Comparison of ENCODE assay signal across 8 mouse cellular contexts in genomic region chr17:57096623-57096920, GRCm38 (mm10). TPM values are rescaled to one million over a fixed set of nuclear protein-coding genes. Genes with fewer than 3 reads are reported as not detected.
A peak's percentile ranks its signal among the peaks of the same experiment; 100 is the strongest.
DNase-seq lines count a peak whose midpoint lies in the region; ATAC-seq and TF ChIP-seq lines count a peak whose summit lies in the region.

No protein-coding gene starts in this region.

- 0 out of 2 replicates have a peak, but pooled peaks cover 3% of the 10 kb centered on the region for H3K9me3 ChIP-seq in embryonic facial prominence, embryonic 12.5 days
- H3K9me3 ChIP-seq in limb, embryonic 14.5 days (ENCODE audit: control insufficient read depth, low read length), result no peaks in the 10 kb centered on the region
- no peaks in the 10 kb centered on the region for H3K9me3 ChIP-seq in midbrain, postnatal 0 days (ENCODE audit: low read length)

- TF ChIP-seq CTCF in midbrain, postnatal 0 days (IDR thresholded peaks at IDR 0.05), result peak; percentile 91

- ATAC-seq in embryonic facial prominence, embryonic 12.5 days (ENCODE audit: insufficient number of reproducible peaks, insufficient read depth, low FRiP score, low TSS enrichment), result peak; percentile 72; the same call in 1 of the 2 replicates
- ATAC-seq in limb, embryonic 14.5 days (ENCODE audit: low FRiP score, low read depth), result peak; percentile 82
- ATAC-seq in midbrain, postnatal 0 days (ENCODE audit: low FRiP score), result peak; percentile 69

- no peaks in the 10 kb centered on the region for H3K36me3 ChIP-seq in embryonic facial prominence, embryonic 12.5 days
- H3K36me3 ChIP-seq in limb, embryonic 14.5 days (ENCODE audit: control insufficient read depth, insufficient read depth, low read length), result no peaks in the 10 kb centered on the region
- H3K36me3 ChIP-seq in midbrain, postnatal 0 days (ENCODE audit: insufficient read depth, low read length), result no peaks in the 10 kb centered on the region

- peak overlapping the region; percentile 12; the same call in 1 of the 2 replicates for H3K4me3 ChIP-seq in embryonic facial prominence, embryonic 12.5 days
- peak overlapping the region; percentile 21 for H3K4me3 ChIP-seq in limb, embryonic 14.5 days (replicated peaks; ENCODE audit: low read length)
- H3K4me3 ChIP-seq in midbrain, postnatal 0 days (ENCODE audit: low read depth, low read length), result peak overlapping the region; percentile 15

- DNase-seq in 3134 (ENCODE audit: extremely low read depth, insufficient read length, low spot score), result peak; percentile 72
- peak; percentile 91 for DNase-seq in adrenal gland, postnatal 25 days
- DNase-seq in heart, adult 8-10 months (ENCODE audit: low spot score), result peak; percentile 82
- DNase-seq in kidney, adult 9 months, result peak; percentile 83
- peak; percentile 62 for DNase-seq in limb, embryonic 14.5 days (ENCODE audit: low spot score)
- DNase-seq in midbrain, postnatal 0 days (ENCODE audit: low spot score), result peak; percentile 71
- DNase-seq in spleen, postnatal 10 days (ENCODE audit: low spot score in 2 of 2), result peak; percentile 80 to 89

- no peak overlapping the region for H3K9ac ChIP-seq in embryonic facial prominence, embryonic 12.5 days
- no peak overlapping the region for H3K9ac ChIP-seq in limb, embryonic 14.5 days (ENCODE audit: low read depth, low read length, severe bottlenecking)
- no peak overlapping the region for H3K9ac ChIP-seq in midbrain, postnatal 0 days (replicated peaks; ENCODE audit: low read length, poor library complexity, severe bottlenecking)

- peak overlapping the region; percentile 43 for H3K4me2 ChIP-seq in embryonic facial prominence, embryonic 12.5 days (replicated peaks)
- peak overlapping the region; percentile 47 for H3K4me2 ChIP-seq in limb, embryonic 14.5 days (replicated peaks; ENCODE audit: low read depth, low read length, severe bottlenecking)
- H3K4me2 ChIP-seq in midbrain, postnatal 0 days (ENCODE audit: low read depth, low read length, poor library complexity, severe bottlenecking), result peak overlapping the region; percentile 48

- H3K27me3 ChIP-seq in embryonic facial prominence, embryonic 12.5 days, result no peaks in the 10 kb centered on the region; the same call in 1 of the 2 replicates
- H3K27me3 ChIP-seq in limb, embryonic 14.5 days (ENCODE audit: control insufficient read depth, insufficient read depth, low read length), result no peaks in the 10 kb centered on the region
- H3K27me3 ChIP-seq in midbrain, postnatal 0 days (ENCODE audit: insufficient read depth, low read length), result no peaks in the 10 kb centered on the region

- H3K4me1 ChIP-seq in embryonic facial prominence, embryonic 12.5 days, result no peaks in the 10 kb centered on the region
- H3K4me1 ChIP-seq in limb, embryonic 14.5 days (ENCODE audit: control insufficient read depth, insufficient read depth, low read length), result no peaks in the 10 kb centered on the region
- no peaks in the 10 kb centered on the region; the same call in 1 of the 2 replicates for H3K4me1 ChIP-seq in midbrain, postnatal 0 days (ENCODE audit: insufficient read depth, low read length)

- WGBS in embryonic facial prominence, embryonic 12.5 days, result 3% methylated on average over 11 of the region's 11 CpGs
- under 1% methylated on average over 11 of the region's 11 CpGs for WGBS in limb, embryonic 14.5 days
- 2% methylated on average over 11 of the region's 11 CpGs for WGBS in midbrain, postnatal 0 days

- no peak overlapping the region for H3K27ac ChIP-seq in embryonic facial prominence, embryonic 12.5 days
- H3K27ac ChIP-seq in limb, embryonic 14.5 days (replicated peaks; ENCODE audit: low read depth, low read length), result no peak overlapping the region
- no peak overlapping the region for H3K27ac ChIP-seq in midbrain, postnatal 0 days (ENCODE audit: low read depth, low read length)

- no peak for TF ChIP-seq POLR2A in limb, embryonic 14.5 days (IDR thresholded peaks at IDR 0.05; ENCODE audit: borderline replicate concordance, extremely low read depth, insufficient read depth, insufficient read length)

RNA-seq across cellular contexts. Expression of gene Tnfsf9, which starts 8.6 kb away (rescaled TPM):
- total RNA-seq in adrenal gland, postnatal 25 days (2021), result 0.39 and 0.71 TPM in 2 replicates
- 7.8 and 9.6 TPM in 2 replicates for polyA plus RNA-seq in embryonic facial prominence, embryonic 12.5 days (2016; fragmentation: Nextera tagmentation; extraction: Ambion mirVana)
- under 1 TPM; 0.25 to 0.83 (median 0.43) TPM for total RNA-seq in heart, adult 8-10 months (2022)
- polyA plus RNA-seq in limb, embryonic 14.5 days (2012; rRNA removed), result 10.6 and 11.3 TPM in 2 replicates
- polyA plus RNA-seq in limb, embryonic 14.5 days (2014; fragmentation: Nextera tagmentation; extraction: Ambion mirVana), result 6.8 and 7.4 TPM in 2 replicates
- total RNA-seq in midbrain, postnatal 0 days (2014; rRNA removed), result 2.2 and 3.8 TPM in 2 replicates
- polyA plus RNA-seq in midbrain, postnatal 0 days (2015; fragmentation: Nextera tagmentation; extraction: Ambion mirVana), result 3.6 and 4.5 TPM in 2 replicates

RNA-seq across cellular contexts. Expression of gene Tubb4a, which starts 9.0 kb away (rescaled TPM):
- total RNA-seq in adrenal gland, postnatal 25 days (2021), result 4.0 and 5.0 TPM in 2 replicates
- polyA plus RNA-seq in embryonic facial prominence, embryonic 12.5 days (2016; fragmentation: Nextera tagmentation; extraction: Ambion mirVana), result 31.9 and 35.5 TPM in 2 replicates
- total RNA-seq in heart, adult 8-10 months (2022), result 1 to 10 TPM; 1.1 to 1.7 (median 1.4) TPM
- 10.3 and 14.2 TPM in 2 replicates for polyA plus RNA-seq in limb, embryonic 14.5 days (2012; rRNA removed)
- 8.8 and 10.1 TPM in 2 replicates for polyA plus RNA-seq in limb, embryonic 14.5 days (2014; fragmentation: Nextera tagmentation; extraction: Ambion mirVana)
- total RNA-seq in midbrain, postnatal 0 days (2014; rRNA removed), result 186 and 206 TPM in 2 replicates
- polyA plus RNA-seq in midbrain, postnatal 0 days (2015; fragmentation: Nextera tagmentation; extraction: Ambion mirVana), result 408 and 417 TPM in 2 replicates

RNA-seq across cellular contexts. Expression of gene Dennd1c, which starts 18.3 kb away (rescaled TPM):
- 1.6 TPM in 1 of 2 replicates, not detected in the other for total RNA-seq in adrenal gland, postnatal 25 days (2021)
- polyA plus RNA-seq in embryonic facial prominence, embryonic 12.5 days (2016; fragmentation: Nextera tagmentation; extraction: Ambion mirVana), result 1.4 and 3.2 TPM in 2 replicates
- 1 to 10 TPM in 2 of 4 experiments, under 1 TPM in 2; 0.90 to 1.6 (median 1.2) TPM for total RNA-seq in heart, adult 8-10 months (2022)
- 2.0 and 2.5 TPM in 2 replicates for polyA plus RNA-seq in limb, embryonic 14.5 days (2012; rRNA removed)
- polyA plus RNA-seq in limb, embryonic 14.5 days (2014; fragmentation: Nextera tagmentation; extraction: Ambion mirVana), result 0.97 and 1.9 TPM in 2 replicates
- 0.27 and 1.0 TPM in 2 replicates for total RNA-seq in midbrain, postnatal 0 days (2014; rRNA removed)
- 1.9 and 2.3 TPM in 2 replicates for polyA plus RNA-seq in midbrain, postnatal 0 days (2015; fragmentation: Nextera tagmentation; extraction: Ambion mirVana)

RNA-seq across cellular contexts. Expression of gene Slc25a23, which starts 36.9 kb away (rescaled TPM):
- total RNA-seq in adrenal gland, postnatal 25 days (2021), result 89.2 and 96.3 TPM in 2 replicates
- 10.1 TPM in 2 replicates for polyA plus RNA-seq in embryonic facial prominence, embryonic 12.5 days (2016; fragmentation: Nextera tagmentation; extraction: Ambion mirVana)
- 10 to 100 TPM; 64.7 to 74.7 (median 70.4) TPM for total RNA-seq in heart, adult 8-10 months (2022)
- polyA plus RNA-seq in limb, embryonic 14.5 days (2012; rRNA removed), result 26.3 and 32.9 TPM in 2 replicates
- 5.7 and 8.3 TPM in 2 replicates for polyA plus RNA-seq in limb, embryonic 14.5 days (2014; fragmentation: Nextera tagmentation; extraction: Ambion mirVana)
- total RNA-seq in midbrain, postnatal 0 days (2014; rRNA removed), result 109 and 146 TPM in 2 replicates
- polyA plus RNA-seq in midbrain, postnatal 0 days (2015; fragmentation: Nextera tagmentation; extraction: Ambion mirVana), result 42.9 and 44.5 TPM in 2 replicates

RNA-seq across cellular contexts. Expression of gene Crb3, which starts 37.7 kb away (rescaled TPM):
- 1.4 TPM in 1 of 2 replicates, not detected in the other for total RNA-seq in adrenal gland, postnatal 25 days (2021)
- polyA plus RNA-seq in embryonic facial prominence, embryonic 12.5 days (2016; fragmentation: Nextera tagmentation; extraction: Ambion mirVana), result 5.0 and 5.2 TPM in 2 replicates
- under 1 TPM in 2 of 4 experiments, not detected in 2; 0.23 to 0.72 TPM for total RNA-seq in heart, adult 8-10 months (2022)
- 5.5 and 6.6 TPM in 2 replicates for polyA plus RNA-seq in limb, embryonic 14.5 days (2012; rRNA removed)
- polyA plus RNA-seq in limb, embryonic 14.5 days (2014; fragmentation: Nextera tagmentation; extraction: Ambion mirVana), result 4.6 and 8.3 TPM in 2 replicates
- total RNA-seq in midbrain, postnatal 0 days (2014; rRNA removed), result 6.2 and 8.5 TPM in 2 replicates
- 3.5 and 5.1 TPM in 2 replicates for polyA plus RNA-seq in midbrain, postnatal 0 days (2015; fragmentation: Nextera tagmentation; extraction: Ambion mirVana)

Comparison
In these comparisons a context has a peak if more than half of its experiments do, and no peak if none do; other contexts are left out.
1. RNA of gene Tubb4a, which starts 9.0 kb away (total RNA-seq): 186 to 206 TPM in midbrain, postnatal 0 days; 4.0 to 5.0 TPM in adrenal gland, postnatal 25 days and 1.1 to 1.7 TPM in heart, adult 8-10 months; every median in the first group is over 10 times any median in the second.
2. Peak in every context shown above with its lines, with median percentiles within 50 percentile points of each other: DNase-seq, ATAC-seq, H3K4me2 ChIP-seq and H3K4me3 ChIP-seq.